ENCODE assay signal across 23 mouse cellular contexts in the genomic region with DNA sequence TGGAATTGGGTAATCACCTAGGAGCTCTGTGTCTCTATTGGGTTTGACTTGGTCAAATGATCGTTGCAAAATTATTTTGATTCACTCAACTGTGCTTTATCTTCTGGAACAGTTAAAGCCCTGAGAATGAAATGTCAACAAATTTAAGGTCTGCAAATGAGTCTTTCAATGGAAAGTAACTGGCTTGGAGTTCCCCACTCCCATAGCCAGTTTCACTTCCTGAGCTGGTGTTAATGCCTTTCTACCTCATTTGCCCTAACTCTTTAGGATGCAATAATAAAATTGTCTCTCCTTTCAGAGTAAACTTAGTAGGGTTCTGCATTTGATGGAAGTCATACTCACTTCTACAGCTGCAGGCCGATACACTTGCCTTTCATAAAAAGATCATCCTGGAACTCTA.
DNase-seq lines count a peak whose midpoint lies in the region; ATAC-seq and TF ChIP-seq lines count a peak whose summit lies in the region.
"Had no signal": no experiment of that assay in that cellular context is flagged by ENCODE, and none has a peak within 500 bp of the region (broad histone marks: within the 10 kb centered on the region; RNA-seq: fewer than 3 reads in every experiment).

No protein-coding gene starts in this region.

- no peak for TF ChIP-seq CTCF in CH12.LX (conservative IDR thresholded peaks at IDR 0.05 in 1 of 2, IDR thresholded peaks at IDR 0.05 in 1 of 2; ENCODE audit: low read depth in 2 of 2, low read length in 2 of 2)

- TF ChIP-seq RAD21 in CH12.LX (IDR thresholded peaks at IDR 0.05; ENCODE audit: low read depth, low read length), result no peak

- H3K9me3 ChIP-seq in CH12.LX (replicated peaks; ENCODE audit: low read length), result no peaks in the 10 kb centered on the region
- H3K9me3 ChIP-seq: embryonic facial prominence, embryonic 13.5 days; embryonic facial prominence, embryonic 15.5 days; forebrain, embryonic 13.5 days; forebrain, embryonic 15.5 days; G1E had no signal

- no peak overlapping the region for H3K27ac ChIP-seq in CH12.LX (ENCODE audit: insufficient read depth, low read depth)
- H3K27ac ChIP-seq: embryonic facial prominence, embryonic 13.5 days; embryonic facial prominence, embryonic 15.5 days; forebrain, embryonic 13.5 days; forebrain, embryonic 15.5 days had no signal

- ATAC-seq in common myeloid progenitor, adult 5-6 weeks (replicated peaks; ENCODE audit: low read depth, poor library complexity, severe bottlenecking), result peak; percentile 68
- ATAC-seq in megakaryocyte, adult 5-6 weeks (ENCODE audit: poor library complexity, severe bottlenecking), result peak; percentile 57; the same call in 1 of the 2 replicates
- no peak for ATAC-seq in erythroblast, adult 5-6 weeks (replicated peaks; ENCODE audit: low FRiP score, poor library complexity, severe bottlenecking)
- ATAC-seq: activated CD4-positive, CD25-positive, alpha-beta regulatory T cell, adult 4 months; forebrain, embryonic 13.5 days; forebrain, embryonic 15.5 days; forebrain, postnatal 0 days; Patski had no signal

- no peaks in the 10 kb centered on the region for H3K27me3 ChIP-seq in CH12.LX (replicated peaks)
- H3K27me3 ChIP-seq: embryonic facial prominence, embryonic 13.5 days; embryonic facial prominence, embryonic 15.5 days; forebrain, embryonic 13.5 days; forebrain, embryonic 15.5 days; Patski had no signal

- no peaks in the 10 kb centered on the region for H3K36me3 ChIP-seq in CH12.LX (replicated peaks in 1 of 2; ENCODE audit: control insufficient read depth in 1 of 2, insufficient read depth in 1 of 2, low read length in 1 of 2)
- H3K36me3 ChIP-seq: embryonic facial prominence, embryonic 13.5 days; embryonic facial prominence, embryonic 15.5 days; forebrain, embryonic 15.5 days; G1E had no signal

- peak; percentile 80 for TF ChIP-seq EP300 in CH12.LX (IDR thresholded peaks at IDR 0.05; ENCODE audit: low read length)

- in situ Hi-C loops in CH12.LX (cut with MboI; ENCODE audit: low pct_ligation_motif_present, low pct_unique_long_range_greater_than_20kb, low sequenced_read_pairs), result no loop called here

- dilution Hi-C loops in CH12.LX (cut with MboI; ENCODE audit: extremely low pct_ligation_motif_present, extremely low pct_unique_long_range_greater_than_20kb, low sequenced_read_pairs), result no loop called here

- no peak overlapping the region for H3K4me3 ChIP-seq in CH12.LX (replicated peaks in 1 of 3; ENCODE audit: low read depth in 2 of 3, low read length in 2 of 3, poor library complexity in 1 of 3)
- H3K4me3 ChIP-seq: embryonic facial prominence, embryonic 13.5 days; embryonic facial prominence, embryonic 15.5 days; forebrain, embryonic 13.5 days; forebrain, embryonic 15.5 days had no signal

- TF ChIP-seq POLR2A in CH12.LX (IDR thresholded peaks at IDR 0.05; ENCODE audit: low read depth, low read length), result no peak

- peaks cover 0 to 17% of the 10 kb centered on the region in 2 experiments; a peak in 2 of 4 replicates for H3K4me1 ChIP-seq in CH12.LX (ENCODE audit: control insufficient read depth in 1 of 2, insufficient read depth in 2 of 2)
- H3K4me1 ChIP-seq: embryonic facial prominence, embryonic 13.5 days; embryonic facial prominence, embryonic 15.5 days; forebrain, embryonic 13.5 days; forebrain, embryonic 15.5 days had no signal

- peak; percentile 27 for DNase-seq in CH12.LX (ENCODE audit: extremely low read depth)
- no peak for DNase-seq in embryo, embryonic 10.5 days (ENCODE audit: low spot score)
- no peak for DNase-seq in kidney, postnatal 14 days
- DNase-seq: adrenal gland, adult 8-10 months; adrenal gland, postnatal 14 days; adrenal gland, postnatal 36 days; cerebellum, adult 11-12 months; cerebellum, adult 2 months; cerebellum, adult 9-11 months; cerebellum, postnatal 14 days; cerebellum, postnatal 36 days; embryo, embryonic 11 days; forebrain, postnatal 0 days had no signal

- no peak overlapping the region for H3K9ac ChIP-seq in CH12.LX (ENCODE audit: insufficient read depth, low read depth)
- H3K9ac ChIP-seq: embryonic facial prominence, embryonic 13.5 days; embryonic facial prominence, embryonic 15.5 days; forebrain, embryonic 13.5 days; forebrain, embryonic 15.5 days; forebrain, postnatal 0 days had no signal

- no peak overlapping the region; the same call in 1 of the 2 replicates for H3K4me2 ChIP-seq in CH12.LX (ENCODE audit: insufficient read depth, low read depth, poor library complexity, severe bottlenecking)
- H3K4me2 ChIP-seq: embryonic facial prominence, embryonic 13.5 days; embryonic facial prominence, embryonic 15.5 days; forebrain, embryonic 13.5 days; forebrain, embryonic 15.5 days had no signal

- H3K79me2 ChIP-seq in CH12.LX (replicated peaks; ENCODE audit: control insufficient read depth, extremely low read depth, insufficient read depth, poor library complexity, severe bottlenecking), result no peaks in the 10 kb centered on the region

TF ChIP-seq in CH12.LX, 34 proteins besides CTCF, POLR2A, EP300 and RAD21:
- TF ChIP-seq IRF4 (IDR thresholded peaks at IDR 0.05; ENCODE audit: low read depth, low read length), result peak; percentile 69
- no peak for TF ChIP-seq HCFC1 (IDR thresholded peaks at IDR 0.05; ENCODE audit: low read depth, low read length)
